20 mouse cellular contexts compared by ENCODE assay signal in the genomic region with DNA sequence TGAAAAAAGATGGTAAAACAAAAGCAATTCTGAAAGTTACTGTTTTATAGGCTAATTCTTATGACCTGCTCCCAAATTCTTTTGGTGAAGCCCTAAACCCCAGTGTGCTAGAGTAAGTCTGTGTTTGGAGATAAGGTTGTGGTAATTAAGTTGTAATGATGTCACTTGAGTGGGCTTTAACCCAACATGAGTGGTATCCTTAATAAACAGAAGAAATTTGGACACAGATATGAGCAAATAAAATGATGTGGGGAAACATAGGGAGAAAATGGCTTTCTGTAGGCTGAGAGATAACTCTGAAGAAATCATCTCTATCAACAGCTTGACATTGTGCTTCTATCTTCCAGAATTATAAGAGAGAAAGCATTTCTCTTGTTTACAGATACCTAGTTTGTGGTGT.
"Had no signal": no experiment of that assay in that cellular context is flagged by ENCODE, and none has a peak within 500 bp of the region (broad histone marks: within the 10 kb centered on the region; RNA-seq: fewer than 3 reads in every experiment).

No protein-coding gene starts in this region.

- H3K27me3 ChIP-seq: lung, embryonic 15.5 days; stomach, embryonic 15.5 days had no signal

- H3K9me3 ChIP-seq: kidney, embryonic 15.5 days; lung, embryonic 15.5 days; midbrain, embryonic 10.5 days; midbrain, embryonic 13.5 days; neural tube, embryonic 13.5 days; stomach, embryonic 15.5 days had no signal

- H3K4me1 ChIP-seq: kidney, embryonic 15.5 days; lung, embryonic 15.5 days; midbrain, embryonic 10.5 days; midbrain, embryonic 13.5 days; neural tube, embryonic 13.5 days; stomach, embryonic 15.5 days had no signal

- H3K9ac ChIP-seq: kidney, embryonic 15.5 days; lung, embryonic 15.5 days; midbrain, embryonic 13.5 days; neural tube, embryonic 13.5 days; stomach, embryonic 15.5 days had no signal

- ATAC-seq: midbrain, embryonic 13.5 days; midbrain, embryonic 16.5 days had no signal

- H3K4me2 ChIP-seq: kidney, embryonic 15.5 days; lung, embryonic 15.5 days; midbrain, embryonic 13.5 days; neural tube, embryonic 13.5 days; stomach, embryonic 15.5 days had no signal

- H3K27ac ChIP-seq: kidney, embryonic 15.5 days; left cerebral cortex, adult 2 months; lung, embryonic 15.5 days; midbrain, embryonic 10.5 days; midbrain, embryonic 13.5 days; neural tube, embryonic 13.5 days; stomach, embryonic 15.5 days had no signal

- H3K4me3 ChIP-seq: kidney, embryonic 15.5 days; left cerebral cortex, adult 2 months; lung, embryonic 15.5 days; midbrain, embryonic 10.5 days; midbrain, embryonic 13.5 days; myocyte; neural tube, embryonic 13.5 days; stomach, embryonic 15.5 days had no signal

- DNase-seq: kidney, adult 11 months; kidney, adult 8-10 months; kidney, postnatal 10 days; kidney, postnatal 36 days; layer of hippocampus, postnatal 36 days; lung, postnatal 10 days; lung, postnatal 4 days; retina, postnatal 1 day; right cerebral cortex, postnatal 25 days; spleen, adult 18-20 months; thymus, postnatal 36 days had no signal

- H3K36me3 ChIP-seq: kidney, embryonic 15.5 days; lung, embryonic 15.5 days; midbrain, embryonic 10.5 days; midbrain, embryonic 13.5 days; neural tube, embryonic 13.5 days; stomach, embryonic 15.5 days had no signal
